Mouse (Mus musculus): ENCODE measurements around the gene Stpg2. TPM values are rescaled to one million over a fixed set of nuclear protein-coding genes. Genes with fewer than 3 reads are reported as not detected.
"Not testable (repeated sequence)": the region's sequence is repeated elsewhere in the genome, so short reads cannot be mapped to it uniquely, and the experiment has no call there.

Gene Stpg2
- polyA plus RNA-seq, 1 experiment, result not detected

DNA sequence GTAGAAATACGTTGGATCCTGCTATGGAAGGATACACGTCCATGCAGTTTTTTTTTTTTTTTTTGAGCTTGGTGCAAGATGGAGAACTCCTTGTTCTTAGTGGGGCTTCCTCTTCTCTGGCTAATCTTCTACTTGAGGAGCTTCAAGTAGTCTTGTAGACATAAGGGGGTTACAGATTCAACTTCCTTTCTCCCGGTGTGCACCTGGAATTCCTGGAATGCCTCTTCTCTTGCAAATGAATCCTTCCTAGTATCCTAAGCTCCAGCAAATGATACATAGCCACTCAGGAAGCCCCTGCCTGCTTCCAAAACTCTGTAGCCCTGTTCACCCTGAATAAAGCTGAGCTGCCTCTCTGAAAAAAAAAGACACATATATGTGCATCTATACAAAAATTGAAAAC is 409.1 kb downstream of the Stpg2 start:
- H3K4me3 ChIP-seq (ENCODE audit: insufficient read depth, low read length), result no peak overlapping the region
- no peak overlapping the region for H3K27ac ChIP-seq (ENCODE audit: insufficient read depth, low read depth, low read length)
- no peak for TF ChIP-seq POLR2A (IDR thresholded peaks at IDR 0.05; ENCODE audit: borderline replicate concordance, low read depth, low read length)
- no peak for TF ChIP-seq CTCF (IDR thresholded peaks at IDR 0.05; ENCODE audit: low read depth, low read length)
- no peaks in the 10 kb centered on the region for H3K4me1 ChIP-seq (ENCODE audit: control insufficient read depth, insufficient read depth, low read length)

DNA sequence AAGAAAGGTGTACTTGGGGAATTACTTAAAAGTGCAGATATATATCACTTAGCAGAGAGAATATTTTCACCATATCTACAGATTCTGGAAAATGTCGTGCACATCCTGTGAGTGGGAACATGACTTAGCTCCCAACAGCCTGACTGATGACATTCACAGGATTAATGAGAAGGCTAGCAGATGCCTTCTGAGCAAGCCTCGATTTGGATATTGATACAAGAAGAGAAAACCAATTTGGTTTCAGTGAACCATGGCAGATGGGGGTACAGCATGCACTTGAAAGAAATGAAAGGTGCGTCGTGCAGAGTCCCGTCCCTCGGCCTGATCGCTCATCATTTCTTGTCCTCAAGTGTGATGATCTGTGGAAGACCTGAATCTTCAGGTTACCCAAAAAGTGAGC is 410.3 kb downstream of the Stpg2 start:
- Histone ChIP-seq H3K4me1 (ENCODE audit: control insufficient read depth, insufficient read depth, low read length) (no peaks in the 10 kb centered on the region), H3K27ac (ENCODE audit: insufficient read depth, low read depth, low read length) (no peak overlapping the region), H3K4me3 (ENCODE audit: insufficient read depth, low read length) (no peak overlapping the region)
- TF ChIP-seq CTCF (IDR thresholded peaks at IDR 0.05; ENCODE audit: low read depth, low read length) (no peak), POLR2A (IDR thresholded peaks at IDR 0.05; ENCODE audit: borderline replicate concordance, low read depth, low read length) (no peak)

DNA sequence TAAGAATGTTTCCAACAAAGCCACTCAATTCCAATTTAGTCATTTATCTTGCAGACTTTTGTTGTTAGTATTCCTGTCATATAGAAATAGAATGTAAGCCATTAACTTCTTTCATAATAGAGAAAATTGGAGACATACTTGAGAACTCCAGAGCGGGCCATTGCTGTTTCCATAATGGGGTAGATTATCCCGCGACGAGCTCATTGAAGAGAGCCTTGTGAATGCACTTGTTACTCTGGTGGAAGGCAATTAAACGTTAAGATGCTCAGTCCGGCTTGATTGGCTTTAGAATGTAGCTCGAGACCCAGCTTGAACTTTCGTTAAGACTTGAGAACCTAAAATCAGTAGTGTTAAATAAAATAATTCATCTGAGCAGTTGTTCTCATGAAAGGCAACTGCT is 432.4 kb downstream of the Stpg2 start:
- H3K4me3 ChIP-seq (ENCODE audit: insufficient read depth, low read length), result no peak overlapping the region
- TF ChIP-seq POLR2A (IDR thresholded peaks at IDR 0.05; ENCODE audit: borderline replicate concordance, low read depth, low read length) (no peak), CTCF (IDR thresholded peaks at IDR 0.05; ENCODE audit: low read depth, low read length) (no peak)
- H3K4me1 ChIP-seq (ENCODE audit: control insufficient read depth, insufficient read depth, low read length), result no peaks in the 10 kb centered on the region
- no peak overlapping the region for H3K27ac ChIP-seq (ENCODE audit: insufficient read depth, low read depth, low read length)

DNA sequence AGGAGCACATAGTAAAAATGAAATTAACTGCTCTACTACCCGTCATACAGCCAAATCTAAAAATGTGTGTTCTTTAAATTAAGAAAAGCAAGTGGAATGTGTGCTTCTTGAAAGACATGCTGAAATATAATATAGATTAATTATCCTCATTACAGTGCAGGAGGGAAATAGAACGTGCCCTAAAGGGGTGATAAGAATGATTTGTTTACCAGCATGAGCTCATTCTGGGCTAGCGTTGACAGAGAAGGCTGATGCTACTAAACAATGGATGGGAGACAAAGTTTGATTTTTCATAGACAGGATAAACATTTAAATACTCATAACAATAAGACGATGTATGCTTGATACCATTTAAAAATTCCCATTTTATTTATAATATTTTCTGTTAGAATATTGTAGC is 446.0 kb downstream of the Stpg2 start:
- no peak overlapping the region for H3K4me3 ChIP-seq (ENCODE audit: insufficient read depth, low read length)
- H3K4me1 ChIP-seq (ENCODE audit: control insufficient read depth, insufficient read depth, low read length), result no peaks in the 10 kb centered on the region
- no peak for TF ChIP-seq CTCF (IDR thresholded peaks at IDR 0.05; ENCODE audit: low read depth, low read length)
- no peak for TF ChIP-seq POLR2A (IDR thresholded peaks at IDR 0.05; ENCODE audit: borderline replicate concordance, low read depth, low read length)
- no peak overlapping the region for H3K27ac ChIP-seq (ENCODE audit: insufficient read depth, low read depth, low read length)

DNA sequence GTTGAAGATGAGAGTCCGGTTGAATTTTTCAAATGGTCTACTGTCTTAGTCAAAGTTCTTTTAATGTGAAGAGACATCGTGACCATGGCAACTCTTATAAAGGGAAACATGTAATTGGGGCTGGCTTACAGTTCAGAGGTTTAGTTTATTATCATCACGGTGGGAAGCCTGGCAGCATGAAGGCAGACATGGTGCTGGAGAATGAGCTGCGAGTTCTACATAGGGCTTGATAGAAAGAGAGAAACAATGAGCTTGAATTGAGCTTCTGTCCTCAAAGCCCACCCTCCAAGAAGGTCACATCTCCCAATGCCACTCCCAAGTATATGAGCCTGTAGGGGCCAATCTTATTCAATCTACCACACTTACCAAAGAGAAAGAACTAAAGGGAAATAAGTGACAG is 453.9 kb downstream of the Stpg2 start:
- Histone ChIP-seq H3K4me1 (ENCODE audit: control insufficient read depth, insufficient read depth, low read length) (no peaks in the 10 kb centered on the region), H3K4me3 (ENCODE audit: insufficient read depth, low read length) (no peak overlapping the region), H3K27ac (ENCODE audit: insufficient read depth, low read depth, low read length) (no peak overlapping the region)
- TF ChIP-seq POLR2A (IDR thresholded peaks at IDR 0.05; ENCODE audit: borderline replicate concordance, low read depth, low read length) (no peak), CTCF (IDR thresholded peaks at IDR 0.05; ENCODE audit: low read depth, low read length) (no peak)

DNA sequence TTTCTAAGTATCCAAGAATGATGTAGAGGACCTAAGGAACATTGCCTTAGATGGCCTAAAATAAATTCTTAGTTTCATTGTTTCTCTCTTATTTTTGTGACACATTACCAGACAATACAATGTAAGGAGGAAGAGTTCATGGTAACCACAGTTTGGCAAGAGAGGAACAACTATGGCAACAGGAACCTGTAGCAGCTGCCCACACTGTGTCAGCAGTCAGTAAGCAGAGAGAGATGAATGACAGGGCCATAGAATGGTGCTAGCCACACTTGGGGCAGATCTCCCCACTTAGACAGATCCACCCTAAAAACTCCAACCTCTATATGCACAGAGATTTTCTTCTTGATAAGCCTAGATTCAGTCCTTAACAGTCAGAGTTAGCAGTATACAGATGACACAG is 456.7 kb downstream of the Stpg2 start:
- Histone ChIP-seq H3K4me1 (ENCODE audit: control insufficient read depth, insufficient read depth, low read length) (no peaks in the 10 kb centered on the region), H3K27ac (ENCODE audit: insufficient read depth, low read depth, low read length) (no peak overlapping the region), H3K4me3 (ENCODE audit: insufficient read depth, low read length) (no peak overlapping the region)
- TF ChIP-seq CTCF (IDR thresholded peaks at IDR 0.05; ENCODE audit: low read depth, low read length), result no peak

DNA sequence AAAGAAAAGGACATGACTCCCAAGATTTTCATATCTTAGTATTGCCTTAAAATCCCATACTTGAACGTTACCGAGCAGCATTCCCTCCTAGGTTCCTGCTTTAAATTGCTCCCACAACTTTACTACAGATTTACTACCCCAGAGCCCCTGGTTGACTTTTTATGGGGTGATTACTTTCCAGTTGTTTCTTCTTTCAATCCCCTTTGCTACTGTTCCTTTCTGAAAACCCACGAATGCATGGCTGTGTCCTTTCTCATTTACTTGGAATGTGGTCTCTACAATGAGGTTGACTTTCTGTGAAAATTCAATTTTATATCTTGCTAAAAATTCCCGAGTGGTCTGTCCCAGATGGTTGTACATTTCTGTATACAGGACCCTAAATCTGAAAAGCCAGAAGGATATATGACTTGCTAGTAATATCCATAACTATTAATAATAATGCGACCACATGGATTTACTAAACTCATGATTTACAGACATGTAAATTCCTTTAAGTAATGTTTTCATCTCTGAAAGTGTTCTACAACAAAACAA is 458.3 kb downstream of the Stpg2 start:
- no peak overlapping the region for H3K4me3 ChIP-seq (ENCODE audit: insufficient read depth, low read length)
- no peak for TF ChIP-seq POLR2A (IDR thresholded peaks at IDR 0.05; ENCODE audit: borderline replicate concordance, low read depth, low read length)
- no peak for TF ChIP-seq CTCF (IDR thresholded peaks at IDR 0.05; ENCODE audit: low read depth, low read length)
- no peaks in the 10 kb centered on the region for H3K4me1 ChIP-seq (ENCODE audit: control insufficient read depth, insufficient read depth, low read length)
- no peak overlapping the region for H3K27ac ChIP-seq (ENCODE audit: insufficient read depth, low read depth, low read length)

DNA sequence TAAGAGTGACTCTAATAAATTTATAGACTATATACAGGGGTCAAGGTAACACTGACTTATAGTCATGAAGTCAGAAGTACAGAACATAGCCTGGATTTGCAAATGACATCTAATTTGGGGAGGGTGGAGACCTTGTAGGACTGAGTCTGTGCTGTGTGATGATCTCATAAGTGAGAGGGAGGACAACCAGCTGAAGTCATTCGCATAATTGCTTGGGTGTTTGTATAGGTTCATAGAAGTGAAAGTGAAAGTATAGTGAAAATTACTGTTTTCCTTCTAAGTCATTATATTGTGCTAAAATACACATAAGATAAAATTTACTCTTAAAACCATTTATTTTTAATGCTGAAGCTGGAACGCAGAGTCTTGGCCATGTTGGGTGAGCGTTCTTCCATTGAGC is 459.6 kb downstream of the Stpg2 start:
- Histone ChIP-seq H3K4me3 (ENCODE audit: insufficient read depth, low read length) (no peak overlapping the region), H3K27ac (ENCODE audit: insufficient read depth, low read depth, low read length) (no peak overlapping the region), H3K4me1 (ENCODE audit: control insufficient read depth, insufficient read depth, low read length) (no peaks in the 10 kb centered on the region)
- TF ChIP-seq CTCF (IDR thresholded peaks at IDR 0.05; ENCODE audit: low read depth, low read length), result no peak
- no peak for TF ChIP-seq POLR2A (IDR thresholded peaks at IDR 0.05; ENCODE audit: borderline replicate concordance, low read depth, low read length)

DNA sequence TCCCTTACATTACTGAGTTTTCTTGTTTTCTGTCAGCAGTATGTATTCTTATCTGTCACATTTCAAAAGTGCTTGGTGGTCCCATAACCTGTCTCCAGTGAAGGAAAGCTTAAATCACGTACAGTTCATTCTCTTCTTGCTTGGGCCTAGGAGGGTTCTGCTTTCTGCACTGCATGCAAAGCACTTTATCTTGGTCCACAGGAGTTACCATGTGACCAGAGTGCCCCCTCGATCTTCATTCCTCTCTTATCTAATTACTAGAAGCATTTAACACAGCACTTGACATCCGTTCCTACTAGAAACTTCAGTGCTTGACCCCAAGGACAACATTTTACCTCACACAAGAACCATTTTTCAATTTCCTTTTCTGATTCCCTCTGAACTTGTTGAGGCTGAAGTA is 470.7 kb downstream of the Stpg2 start:
- H3K27ac ChIP-seq (ENCODE audit: insufficient read depth, low read depth, low read length), result no peak overlapping the region
- no peak overlapping the region for H3K4me3 ChIP-seq (ENCODE audit: insufficient read depth, low read length)
- no peak for TF ChIP-seq CTCF (IDR thresholded peaks at IDR 0.05; ENCODE audit: low read depth, low read length)
- TF ChIP-seq POLR2A (IDR thresholded peaks at IDR 0.05; ENCODE audit: borderline replicate concordance, low read depth, low read length), result no peak
- H3K4me1 ChIP-seq (ENCODE audit: control insufficient read depth, insufficient read depth, low read length), result no peaks in the 10 kb centered on the region

DNA sequence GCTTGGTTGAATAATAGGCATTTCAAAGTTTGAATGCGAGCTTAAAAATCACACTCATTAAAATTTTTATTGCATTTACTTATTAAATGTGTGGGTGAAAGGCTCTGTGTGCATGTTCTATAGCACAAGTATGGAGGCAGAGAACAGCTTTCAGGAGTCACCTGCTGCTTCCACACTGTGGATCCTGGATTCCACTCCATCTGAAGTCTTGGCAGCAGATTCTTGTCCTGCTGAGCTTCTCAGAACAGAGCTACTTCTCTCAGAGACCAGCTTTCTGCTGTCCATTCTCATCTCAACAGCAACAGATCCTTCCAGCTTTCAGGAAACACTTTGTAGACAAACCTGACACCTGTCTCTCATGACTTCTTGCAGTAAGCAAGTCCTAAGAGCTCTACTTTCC is 471.2 kb downstream of the Stpg2 start:
- Histone ChIP-seq H3K4me3 (ENCODE audit: insufficient read depth, low read length) (no peak overlapping the region), H3K4me1 (ENCODE audit: control insufficient read depth, insufficient read depth, low read length) (no peaks in the 10 kb centered on the region), H3K27ac (ENCODE audit: insufficient read depth, low read depth, low read length) (no peak overlapping the region)
- no peak for TF ChIP-seq POLR2A (IDR thresholded peaks at IDR 0.05; ENCODE audit: borderline replicate concordance, low read depth, low read length)

DNA sequence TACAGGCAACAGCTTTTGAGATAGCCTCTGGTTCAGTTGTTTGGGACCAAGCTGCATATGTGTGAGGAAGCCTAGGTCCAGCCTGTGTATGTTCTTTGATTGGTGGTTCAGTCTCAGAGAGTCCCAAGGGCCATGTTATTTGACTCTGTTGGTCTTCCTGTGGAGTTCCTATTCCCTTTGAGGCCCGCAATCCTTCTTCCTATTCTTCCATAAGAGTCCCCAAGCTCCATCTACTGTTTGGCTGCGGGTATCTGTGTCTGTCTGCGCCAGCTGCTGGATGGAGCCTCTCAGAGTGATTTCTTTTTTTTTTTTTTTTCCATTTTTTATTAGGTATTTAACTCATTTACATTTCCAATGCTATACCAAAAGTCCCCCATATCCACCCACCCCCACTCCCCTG is 498.7 kb downstream of the Stpg2 start:
- not testable (repeated sequence) for H3K4me1 ChIP-seq (ENCODE audit: control insufficient read depth, insufficient read depth, low read length); H3K4me3 ChIP-seq (ENCODE audit: insufficient read depth, low read length); H3K27ac ChIP-seq (ENCODE audit: insufficient read depth, low read depth, low read length)

DNA sequence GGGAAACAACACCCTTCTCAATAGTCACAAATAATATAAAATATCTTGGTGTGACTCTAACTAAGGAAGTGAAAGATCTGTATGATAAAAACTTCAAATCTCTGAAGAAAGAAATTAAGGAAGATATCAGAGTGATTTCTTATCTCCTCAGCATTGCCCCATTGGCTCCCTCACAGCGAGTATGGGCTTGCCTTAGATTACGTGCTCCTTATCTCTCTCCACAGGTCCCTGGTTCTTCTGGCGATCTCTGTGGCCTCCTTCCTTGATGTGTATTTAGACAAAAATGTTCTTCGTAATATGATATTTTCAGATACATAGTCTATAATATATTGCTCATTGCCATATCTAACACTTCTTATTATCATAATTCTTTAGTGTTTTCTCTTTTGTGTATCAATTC is 501.9 kb downstream of the Stpg2 start:
- not testable (repeated sequence) for H3K4me1 ChIP-seq (ENCODE audit: control insufficient read depth, insufficient read depth, low read length); H3K4me3 ChIP-seq (ENCODE audit: insufficient read depth, low read length); H3K27ac ChIP-seq (ENCODE audit: insufficient read depth, low read depth, low read length)
